Mouse (Mus musculus): ENCODE results near the gene Smc3.

DNA sequence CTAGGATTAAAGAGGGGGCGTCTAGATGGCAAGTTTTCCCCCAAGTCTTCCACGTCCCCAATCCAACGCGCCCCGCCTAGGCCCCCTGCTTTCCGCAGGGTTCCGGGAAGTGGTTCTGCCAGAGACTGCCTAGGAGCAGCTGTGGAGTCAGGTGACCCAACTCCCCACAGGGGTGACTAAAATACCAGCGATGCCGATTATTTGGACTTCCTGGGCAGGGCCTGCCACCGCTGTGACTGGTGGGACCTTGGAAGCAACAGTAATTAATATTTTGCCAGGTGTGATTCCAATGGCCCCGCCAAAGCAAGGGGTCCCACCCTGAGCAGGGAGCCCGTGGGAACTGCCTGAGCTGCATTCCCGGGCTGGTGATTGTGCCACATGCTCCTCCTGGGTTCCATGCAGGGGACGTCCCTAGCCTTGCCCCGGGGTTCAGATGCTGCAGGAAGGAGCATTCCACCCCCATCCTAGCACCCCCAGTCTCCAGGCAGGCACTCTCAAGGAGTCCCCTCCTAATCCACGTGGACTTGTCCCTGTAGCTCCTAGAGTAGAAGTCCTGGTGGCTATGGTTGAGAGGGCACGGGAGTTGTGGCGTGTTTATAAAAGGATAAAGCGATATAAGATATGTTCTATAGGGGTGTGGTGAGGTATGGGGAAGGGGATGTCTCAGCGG lies 42.8 kb upstream of the Smc3 start:
- TF ChIP-seq EP300 (IDR thresholded peaks at IDR 0.05; ENCODE audit: low read depth) (no peak), CTCF (IDR thresholded peaks at IDR 0.05; ENCODE audit: low read depth) (no peak)

Measured in liver, postnatal 0 days (tissue).